Mouse (Mus musculus) kidney, adult 2 months (tissue): ENCODE results near the gene Vmn2r116. TPM values are rescaled to one million over a fixed set of nuclear protein-coding genes. Genes with fewer than 3 reads are reported as not detected.
"Not testable (repeated sequence)": the region's sequence is repeated elsewhere in the genome, so short reads cannot be mapped to it uniquely, and the experiment has no call there.

Source experiments
- DNase-seq: peaks from one replicate; pipeline ENCODE4 v3.0.0; 2021
- H3K27ac ChIP-seq: fragments of 200-500 bp; 2 replicates; pipeline ENCODE4 v1.5.1; 2012; ENCODE audit warnings: low read depth, low read length, control low read depth, inconsistent platforms; ENCODE audit not compliant: insufficient read depth
- H3K27me3 ChIP-seq: fragments of 200-500 bp; replicated peaks from 2 replicates; pipeline ENCODE4 v1.6.1; 2012; ENCODE audit warnings: mild to moderate bottlenecking, moderate library complexity, low read length, inconsistent platforms; ENCODE audit not compliant: control insufficient read depth, insufficient read depth
- H3K36me3 ChIP-seq: fragments of 200-500 bp; 2 replicates; pipeline ENCODE4 v1.6.1; 2012; ENCODE audit warnings: mild to moderate bottlenecking, moderate library complexity, low read length, inconsistent platforms; ENCODE audit not compliant: control insufficient read depth, insufficient read depth
- H3K4me1 ChIP-seq: fragments of 200-500 bp; 2 replicates; pipeline ENCODE4 v1.6.1; 2011; ENCODE audit warnings: low read length; ENCODE audit not compliant: control insufficient read depth, insufficient read depth
- H3K4me3 ChIP-seq: fragments of 200-500 bp; 2 replicates; pipeline ENCODE4 v1.5.1; 2011; ENCODE audit warnings: mild to moderate bottlenecking, low read depth, low read length, control low read depth; ENCODE audit not compliant: insufficient read depth
- CTCF ChIP-seq: fragments of 200-500 bp; conservative IDR thresholded peaks from 2 replicates; pipeline ENCODE4 v1.5.1; 2011; ENCODE audit warnings: low read depth, mild to moderate bottlenecking, control low read depth, low read length, moderate library complexity, mixed read lengths; ENCODE audit not compliant: insufficient read depth, insufficient read length
- POLR2A ChIP-seq: fragments of 200-500 bp; IDR thresholded peaks from one replicate; pipeline ENCODE4 v1.6.1; 2011; ENCODE audit warnings: low read depth, low read length, control low read depth
- WGBS: fragments of 180-500 bp; shearing (Covaris S2); methylation state at CpG from one replicate; pipeline ENCODE4 v1.1.7; 2018; 5-methylcytosine and 5-hydroxymethylcytosine counted together
- polyA plus RNA-seq: library from polyadenylated mRNA; depleted of rRNA; stranded (reverse); fragments of >200 nt; gene quantifications from 2 replicates; pipeline ENCODE4 v1.2.3, GENCODE M21; 2012; rRNA removed

Vmn2r116 gene
- not detected in 2 replicates for polyA plus RNA-seq

GRCm38 (mm10) chr17:23384304-23384703, at the start of gene Vmn2r116:
Vmn2r116 (plus strand) TSS chr17:23384604.
- H3K4me1 ChIP-seq, H3K36me3 ChIP-seq, DNase-seq, H3K27me3 ChIP-seq, H3K4me3 ChIP-seq, H3K27ac ChIP-seq: not testable (repeated sequence)

GRCm38 (mm10) chr17:23343441-23343840, 41.0 kb upstream of the Vmn2r116 start, which contains the start of gene Vmn2r115:
Vmn2r115 (plus strand) TSS chr17:23343741.
- H3K27me3 ChIP-seq, DNase-seq, H3K36me3 ChIP-seq, H3K4me1 ChIP-seq, H3K27ac ChIP-seq, H3K4me3 ChIP-seq: not testable (repeated sequence)
- 37% methylated on average over 2 of the region's 2 CpGs for WGBS

- 75% methylated on average over 1 of the region's 1 CpGs for WGBS
- Histone ChIP-seq H3K27ac (no peak overlapping the region), H3K27me3 (no peaks in the 10 kb centered on the region), H3K4me3 (no peak overlapping the region), H3K36me3 (no peaks in the 10 kb centered on the region), H3K4me1 (no peaks in the 10 kb centered on the region)
- no peak for DNase-seq
- no peak for TF ChIP-seq POLR2A
- TF ChIP-seq CTCF, result no peak
Measured at GRCm38 (mm10) chr17:23351644-23352043, 32.8 kb upstream of the Vmn2r116 start.

- H3K36me3 ChIP-seq, result no peaks in the 10 kb centered on the region
- 79% methylated on average over 6 of the region's 6 CpGs for WGBS
- H3K4me3 ChIP-seq, result no peak overlapping the region
- no peaks in the 10 kb centered on the region for H3K27me3 ChIP-seq
- H3K27ac ChIP-seq, result no peak overlapping the region
- no peak for DNase-seq
- H3K4me1 ChIP-seq, result no peaks in the 10 kb centered on the region
- TF ChIP-seq POLR2A, result no peak
- no peak for TF ChIP-seq CTCF
Measured at GRCm38 (mm10) chr17:23433150-23433679, 48.8 kb downstream of the Vmn2r116 start.

Other genes starting within 250 kb of the Vmn2r116 start
- gene Zfp40, start 191.4 kb upstream of the Vmn2r116 start, polyA plus RNA-seq, result 0.64 and 1.3 TPM in 2 replicates
- not detected in 2 replicates for gene Vmn2r114, start 72.1 kb upstream of the Vmn2r116 start, polyA plus RNA-seq
- gene Vmn2r115, start 40.9 kb upstream of the Vmn2r116 start, polyA plus RNA-seq, result not detected in 2 replicates
- gene Vmn2r117, start 95.1 kb downstream of the Vmn2r116 start, polyA plus RNA-seq, result not detected in 2 replicates
- 12.0 and 14.9 TPM in 2 replicates for gene Zfp213, start 179.6 kb downstream of the Vmn2r116 start, polyA plus RNA-seq
- 7.9 and 9.8 TPM in 2 replicates for gene Zfp13, start 214.9 kb downstream of the Vmn2r116 start, polyA plus RNA-seq
- gene Zscan10, start 216.3 kb downstream of the Vmn2r116 start, polyA plus RNA-seq, result 0.11 TPM in 1 of 2 replicates, not detected in the other